Mouse (Mus musculus) C2C12 (cell line): ENCODE data around the gene Catip.

Source experiments
- CTCF ChIP-seq: IDR thresholded peaks from one replicate; pipeline ENCODE4 v1.5.1; 2011; ENCODE audit not compliant: control insufficient read depth, insufficient read depth, insufficient read length
- MYOG ChIP-seq: IDR thresholded peaks from one replicate; pipeline ENCODE4 v1.6.1; 2011; ENCODE audit not compliant: control insufficient read depth, insufficient read length; ENCODE audit errors: extremely low read depth
- USF1 ChIP-seq: IDR thresholded peaks from one replicate; pipeline ENCODE4 v1.6.1; 2011; ENCODE audit warnings: low read depth, mild to moderate bottlenecking, control low read depth, moderate library complexity

- no peak for TF ChIP-seq MYOG
- no peak for TF ChIP-seq CTCF
- TF ChIP-seq USF1, result no peak
Observed at GRCm38 (mm10) chr1:74392446-74392994, 30.6 kb downstream of the Catip start.
